Mouse (Mus musculus) forebrain, embryonic 12.5 days (tissue): ENCODE results near the gene Rap1gap2. TPM values are rescaled to one million over a fixed set of nuclear protein-coding genes. Genes with fewer than 3 reads are reported as not detected.

ENCODE experiments used
- ATAC-seq: fragments of 200-750 bp; cut with Nextera tagmentation; 2 replicates; pipeline ENCODE4 v1.8.0; 2017; ENCODE audit warnings: moderate TSS enrichment; ENCODE audit not compliant: low FRiP score
- H3K27ac ChIP-seq: fragments of 300-500 bp; sonication (generic); 2 replicates; pipeline ENCODE4 v1.5.1; 2016; ENCODE audit warnings: mild to moderate bottlenecking
- H3K27me3 ChIP-seq: fragments of 300-500 bp; sonication (generic); 2 replicates; pipeline ENCODE4 v1.6.1; 2016; ENCODE audit warnings: mild to moderate bottlenecking
- H3K36me3 ChIP-seq: fragments of 300-500 bp; sonication (generic); replicated peaks from 2 replicates; pipeline ENCODE4 v1.6.1; 2016; ENCODE audit warnings: mild to moderate bottlenecking
- H3K4me1 ChIP-seq: fragments of 300-500 bp; sonication (generic); 2 replicates; pipeline ENCODE4 v1.6.1; 2016
- H3K4me2 ChIP-seq: fragments of 300-500 bp; sonication (generic); 2 replicates; pipeline ENCODE4 v1.6.1; 2016; ENCODE audit warnings: mild to moderate bottlenecking, moderate library complexity
- H3K4me3 ChIP-seq: fragments of 300-500 bp; sonication (generic); replicated peaks from 2 replicates; pipeline ENCODE4 v1.5.1; 2016; ENCODE audit warnings: mild to moderate bottlenecking
- H3K9ac ChIP-seq: fragments of 300-500 bp; sonication (generic); 2 replicates; pipeline ENCODE4 v1.6.1; 2016; ENCODE audit warnings: mild to moderate bottlenecking
- H3K9me3 ChIP-seq: fragments of 300-500 bp; sonication (generic); 2 replicates; pipeline ENCODE4 v1.6.1; 2016
- WGBS: fragments of 180-500 bp; shearing (Covaris S2); methylation state at CpG from one replicate; pipeline ENCODE4 v1.1.7; 2016; 5-methylcytosine and 5-hydroxymethylcytosine counted together
- polyA plus RNA-seq: library from polyadenylated mRNA; unstranded; fragments of >200 nt; fragmentation: Nextera tagmentation; extraction: Ambion mirVana; gene quantifications from 2 replicates; pipeline ENCODE4 v1.2.1, GENCODE M21; 2016

Gene Rap1gap2
- polyA plus RNA-seq, 1 experiment from 2014 or later = 4.4 TPM

- peak overlapping the region; percentile 78 for H3K27ac ChIP-seq
- H3K9me3 ChIP-seq = no peaks in the 10 kb centered on the region
- 52% methylated on average over 4 of the region's 4 CpGs for WGBS
- H3K27me3 ChIP-seq = no peaks in the 10 kb centered on the region
- ATAC-seq = peak; percentile 88
- H3K4me3 ChIP-seq = no peak overlapping the region
- no peak overlapping the region for H3K9ac ChIP-seq
- H3K4me2 ChIP-seq = no peak overlapping the region
- peaks cover 24% of the 10 kb centered on the region for H3K4me1 ChIP-seq
- no peaks in the 10 kb centered on the region for H3K36me3 ChIP-seq
These were observed 201.9 kb downstream of the Rap1gap2 start for GRCm38 (mm10) chr11:74408587-74409446.

- no peak for ATAC-seq
- H3K27me3 ChIP-seq = no peaks in the 10 kb centered on the region
- no peaks in the 10 kb centered on the region for H3K36me3 ChIP-seq
- 87% methylated on average over 7 of the region's 7 CpGs for WGBS
- H3K4me1 ChIP-seq = peaks cover 17% of the 10 kb centered on the region
- H3K27ac ChIP-seq = no peak overlapping the region
- no peak overlapping the region for H3K4me2 ChIP-seq
- no peaks in the 10 kb centered on the region for H3K9me3 ChIP-seq
- no peak overlapping the region for H3K9ac ChIP-seq
- H3K4me3 ChIP-seq = no peak overlapping the region
These were observed 205.5 kb downstream of the Rap1gap2 start for GRCm38 (mm10) chr11:74405201-74405600.

DNA sequence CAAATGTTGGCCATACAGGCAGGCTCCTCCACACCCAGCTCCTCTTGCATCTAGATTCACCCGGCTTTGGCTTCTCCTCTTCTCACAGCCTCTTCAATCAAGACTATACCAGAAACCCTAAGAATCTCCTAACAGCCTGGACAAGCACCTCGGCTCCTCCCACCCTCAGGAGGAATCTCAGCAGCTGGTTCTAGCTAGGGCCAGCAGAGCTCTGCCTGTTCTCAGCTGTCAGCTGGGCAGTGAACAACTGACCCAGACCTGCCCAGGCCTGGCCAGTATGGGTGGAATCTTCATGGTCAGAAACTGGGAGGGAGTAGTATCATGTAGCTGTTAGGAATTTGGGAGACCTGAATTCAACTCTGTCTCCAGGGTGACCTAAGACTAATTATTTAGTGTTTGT lies 206.5 kb downstream of the Rap1gap2 start:
- H3K4me3 ChIP-seq = no peak overlapping the region
- ATAC-seq = no peak
- no peak overlapping the region for H3K27ac ChIP-seq
- no peak overlapping the region for H3K9ac ChIP-seq
- H3K36me3 ChIP-seq = no peaks in the 10 kb centered on the region
- H3K9me3 ChIP-seq = no peaks in the 10 kb centered on the region
- 77% methylated on average over 2 of the region's 2 CpGs for WGBS
- no peak overlapping the region for H3K4me2 ChIP-seq
- no peaks in the 10 kb centered on the region for H3K27me3 ChIP-seq
- H3K4me1 ChIP-seq = peaks cover 7% of the 10 kb centered on the region

DNA sequence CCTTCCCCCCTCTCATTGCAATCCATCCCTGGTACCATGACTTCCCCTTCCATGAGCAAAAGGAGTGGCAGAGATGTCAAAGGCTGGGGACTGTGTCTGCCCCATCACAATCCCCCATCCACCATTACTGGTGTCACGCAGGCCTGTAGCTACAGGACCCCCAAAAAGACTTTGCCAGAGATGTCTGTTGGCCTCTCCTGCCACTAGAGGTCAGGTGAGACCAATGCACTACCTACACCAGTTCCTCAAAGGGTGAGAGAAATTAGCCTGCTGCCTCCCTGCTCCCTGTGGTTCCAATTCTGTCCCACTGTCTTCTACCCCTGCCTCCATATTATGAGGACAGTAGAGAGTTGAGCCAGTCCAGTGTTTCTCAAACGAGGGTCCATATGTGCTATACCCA lies 208.6 kb downstream of the Rap1gap2 start:
- no peak for ATAC-seq
- Histone ChIP-seq H3K36me3 (no peaks in the 10 kb centered on the region), H3K4me1 (no peaks in the 10 kb centered on the region; the same call in 1 of the 2 replicates), H3K27ac (no peak overlapping the region), H3K4me2 (no peak overlapping the region), H3K4me3 (no peak overlapping the region), H3K27me3 (no peaks in the 10 kb centered on the region), H3K9me3 (no peaks in the 10 kb centered on the region), H3K9ac (no peak overlapping the region)
- 45% methylated on average over 2 of the region's 2 CpGs for WGBS

- no peak for ATAC-seq
- Histone ChIP-seq H3K4me2 (no peak overlapping the region), H3K27me3 (no peaks in the 10 kb centered on the region), H3K4me1 (peaks cover 13% of the 10 kb centered on the region), H3K27ac (no peak overlapping the region), H3K4me3 (no peak overlapping the region), H3K9ac (no peak overlapping the region), H3K9me3 (no peaks in the 10 kb centered on the region), H3K36me3 (no peaks in the 10 kb centered on the region)
- WGBS = 84% methylated on average over 18 of the region's 18 CpGs
These were observed 215.1 kb downstream of the Rap1gap2 start for GRCm38 (mm10) chr11:74395583-74395982.

DNA sequence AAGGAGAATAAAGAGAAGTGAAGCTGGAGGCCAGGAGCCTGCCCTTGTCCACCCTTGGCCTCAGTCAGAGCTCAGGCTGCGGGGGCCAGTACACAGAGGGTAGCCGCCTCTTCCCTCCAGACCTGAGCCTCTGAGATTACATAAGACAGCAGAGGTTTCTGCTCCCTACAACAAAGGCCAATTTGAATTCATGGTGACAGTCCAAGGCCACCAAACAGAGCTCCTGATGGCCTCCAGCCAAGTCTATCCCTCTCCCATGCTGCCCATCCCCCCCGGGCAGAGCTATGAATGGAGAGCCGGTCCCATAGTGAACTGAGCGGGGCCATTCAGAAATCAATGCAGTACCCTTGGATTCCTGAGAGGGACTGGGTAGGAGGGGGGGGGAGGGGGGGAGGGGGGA lies 217.2 kb downstream of the Rap1gap2 start:
- peak; percentile 81; the same call in 1 of the 2 replicates for ATAC-seq
- H3K27me3 ChIP-seq = no peaks in the 10 kb centered on the region
- H3K36me3 ChIP-seq = no peaks in the 10 kb centered on the region
- 0 out of 2 replicates have a peak overlapping the region, but pooled peaks have one; percentile 36 for H3K27ac ChIP-seq
- 51% methylated on average over 5 of the region's 5 CpGs for WGBS
- no peaks in the 10 kb centered on the region for H3K9me3 ChIP-seq
- H3K9ac ChIP-seq = no peak overlapping the region
- no peak overlapping the region for H3K4me3 ChIP-seq
- H3K4me2 ChIP-seq = no peak overlapping the region
- H3K4me1 ChIP-seq = peaks cover 13% of the 10 kb centered on the region

DNA sequence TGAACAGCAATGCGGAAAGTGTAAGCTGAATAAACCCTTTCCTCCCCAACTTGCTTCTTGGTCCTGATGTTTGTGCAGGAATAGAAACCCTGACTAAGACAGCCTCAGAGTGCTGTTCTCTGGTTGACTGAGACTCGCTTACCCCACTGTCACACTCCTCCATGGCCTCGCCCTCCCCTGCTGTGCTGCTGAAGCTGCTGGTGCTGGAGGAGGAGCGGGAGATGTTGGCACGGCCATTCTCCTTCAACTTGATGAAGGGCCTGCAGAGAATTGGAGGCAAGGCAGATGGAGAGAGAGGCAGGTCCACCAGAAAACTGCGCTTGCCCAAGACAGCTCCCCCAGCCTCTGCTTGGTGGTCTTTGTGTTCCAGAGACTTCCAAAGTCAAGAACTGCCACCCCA lies 217.8 kb downstream of the Rap1gap2 start:
- no peak overlapping the region for H3K27ac ChIP-seq
- no peak overlapping the region for H3K4me3 ChIP-seq
- no peak overlapping the region for H3K4me2 ChIP-seq
- H3K4me1 ChIP-seq = peaks cover 13% of the 10 kb centered on the region
- ATAC-seq = no peak
- H3K27me3 ChIP-seq = no peaks in the 10 kb centered on the region
- WGBS = 75% methylated on average over 6 of the region's 6 CpGs
- no peak overlapping the region for H3K9ac ChIP-seq
- H3K36me3 ChIP-seq = no peaks in the 10 kb centered on the region
- H3K9me3 ChIP-seq = no peaks in the 10 kb centered on the region

DNA sequence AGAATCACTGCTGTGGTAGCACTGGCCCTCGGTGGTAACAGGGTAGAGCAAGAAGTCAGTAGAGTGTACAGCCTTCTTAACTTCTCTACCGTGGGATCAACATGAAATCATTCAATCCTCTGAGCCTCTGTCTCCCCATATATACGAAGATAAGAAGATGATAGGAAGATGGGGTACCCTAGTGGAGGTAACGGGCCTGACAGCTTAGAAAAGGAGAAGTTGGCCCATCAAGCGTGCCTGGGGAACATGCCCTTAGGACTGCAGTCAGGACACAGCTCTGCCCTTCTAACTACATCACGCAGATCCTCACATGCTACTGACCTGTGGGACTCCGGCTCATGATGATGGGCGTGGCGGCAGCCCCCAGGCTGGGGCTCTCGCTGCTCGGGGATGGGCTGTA lies 218.8 kb downstream of the Rap1gap2 start:
- Histone ChIP-seq H3K9me3 (no peaks in the 10 kb centered on the region), H3K36me3 (no peaks in the 10 kb centered on the region), H3K27me3 (no peaks in the 10 kb centered on the region), H3K4me1 (peaks cover 13% of the 10 kb centered on the region), H3K4me2 (no peak overlapping the region), H3K4me3 (no peak overlapping the region), H3K27ac (no peak overlapping the region), H3K9ac (no peak overlapping the region)
- no peak for ATAC-seq
- 94% methylated on average over 11 of the region's 11 CpGs for WGBS

GRCm38 (mm10) chr11:74387203-74387602 lies 223.5 kb downstream of the Rap1gap2 start:
- H3K27me3 ChIP-seq = no peaks in the 10 kb centered on the region
- WGBS = 90% methylated on average over 5 of the region's 5 CpGs

DNA sequence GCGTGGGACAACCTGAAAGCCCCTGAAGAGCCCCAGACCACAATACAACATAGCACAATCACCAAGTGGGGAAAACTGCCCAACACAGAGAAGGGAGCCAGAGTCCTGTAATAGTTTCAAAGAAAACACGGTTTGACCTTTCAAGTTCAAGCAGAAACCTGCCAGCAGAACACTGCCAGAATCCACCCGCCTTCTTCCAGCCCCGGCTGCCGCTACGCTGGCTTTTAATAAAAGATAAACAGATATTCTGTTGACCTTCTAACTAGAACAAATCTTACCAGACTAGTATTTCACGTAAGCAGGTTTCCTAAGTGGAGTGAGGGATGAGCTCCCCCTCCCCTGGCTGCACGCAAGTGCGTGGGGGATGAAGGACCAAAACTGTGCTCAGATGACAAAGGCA lies 225.0 kb downstream of the Rap1gap2 start:
- H3K27ac ChIP-seq = no peak overlapping the region
- H3K4me1 ChIP-seq = no peaks in the 10 kb centered on the region
- no peaks in the 10 kb centered on the region for H3K27me3 ChIP-seq
- no peak for ATAC-seq
- H3K4me2 ChIP-seq = no peak overlapping the region
- H3K4me3 ChIP-seq = no peak overlapping the region
- no peaks in the 10 kb centered on the region for H3K36me3 ChIP-seq
- H3K9me3 ChIP-seq = no peaks in the 10 kb centered on the region
- WGBS = 76% methylated on average over 9 of the region's 9 CpGs
- no peak overlapping the region for H3K9ac ChIP-seq

More at GRCm38 (mm10) chr11:74387203-74387602, 223.5 kb downstream of the Rap1gap2 start:
- no peaks in the 10 kb centered on the region for H3K4me1 ChIP-seq
- H3K9me3 ChIP-seq = no peaks in the 10 kb centered on the region
- H3K9ac ChIP-seq = no peak overlapping the region
- H3K27ac ChIP-seq = no peak overlapping the region
- H3K4me3 ChIP-seq = no peak overlapping the region
- H3K36me3 ChIP-seq = no peaks in the 10 kb centered on the region
- ATAC-seq = no peak
- H3K4me2 ChIP-seq = no peak overlapping the region

DNA sequence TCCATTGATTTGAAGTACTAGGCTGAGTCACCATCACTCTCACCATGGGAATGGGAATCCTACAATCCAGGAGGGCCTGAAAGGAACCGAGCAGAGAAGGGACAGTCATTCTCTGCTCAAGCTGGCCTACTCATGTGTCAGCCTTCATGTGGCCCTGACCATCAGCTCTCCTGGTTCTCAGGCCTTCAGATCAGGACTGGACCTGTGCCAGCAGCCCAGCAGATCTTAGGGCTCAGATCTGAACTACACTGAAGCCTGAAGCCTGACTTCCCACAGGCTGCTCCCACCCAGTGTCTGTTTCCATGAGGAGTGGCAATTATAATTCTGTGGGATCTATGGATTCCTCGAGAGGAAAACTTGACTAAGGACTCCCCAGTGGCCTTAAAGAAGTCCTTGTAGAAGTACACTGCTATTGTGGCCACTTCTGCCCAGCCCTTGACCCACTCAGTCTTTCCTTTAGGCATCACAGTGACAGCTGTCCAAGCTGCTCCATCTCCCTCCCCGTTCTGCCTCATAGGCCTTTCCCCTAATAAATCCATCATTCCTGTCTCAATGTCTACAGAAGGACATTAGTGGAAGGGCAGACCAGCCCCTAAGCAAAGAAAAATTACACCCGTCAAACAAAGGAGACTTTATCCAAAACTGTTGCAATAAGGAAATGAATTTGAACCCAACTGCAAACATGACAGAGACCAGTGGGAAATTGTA lies 231.4 kb downstream of the Rap1gap2 start:
- H3K36me3 ChIP-seq = no peaks in the 10 kb centered on the region
- no peak overlapping the region for H3K27ac ChIP-seq
- no peak overlapping the region for H3K4me2 ChIP-seq
- no peak overlapping the region for H3K9ac ChIP-seq
- H3K27me3 ChIP-seq = no peaks in the 10 kb centered on the region
- WGBS = 76% methylated on average over 4 of the region's 4 CpGs
- no peak for ATAC-seq
- no peaks in the 10 kb centered on the region for H3K9me3 ChIP-seq
- no peaks in the 10 kb centered on the region for H3K4me1 ChIP-seq
- H3K4me3 ChIP-seq = no peak overlapping the region

DNA sequence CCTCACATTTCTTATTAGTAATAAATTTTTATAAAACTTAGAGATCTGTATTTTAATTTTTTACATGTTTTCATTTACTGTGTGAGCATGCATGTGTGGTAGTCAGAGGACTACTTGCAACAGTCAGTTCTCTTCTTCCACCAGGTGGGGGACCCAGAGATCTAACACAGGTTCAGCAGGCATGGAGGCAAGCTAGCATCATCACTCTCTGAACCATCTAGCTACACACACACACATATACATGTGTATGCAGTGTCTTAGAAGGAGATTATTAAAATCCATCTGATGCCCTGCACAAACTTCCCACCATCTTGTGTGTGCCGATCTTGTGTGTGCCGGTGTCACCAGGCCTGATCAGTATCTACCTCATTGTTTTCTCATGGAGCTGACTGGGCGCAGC lies 233.9 kb downstream of the Rap1gap2 start:
- peak; percentile 76 for ATAC-seq
- Histone ChIP-seq H3K4me3 (no peak overlapping the region), H3K36me3 (no peaks in the 10 kb centered on the region), H3K4me2 (no peak overlapping the region), H3K27me3 (no peaks in the 10 kb centered on the region), H3K27ac (no peak overlapping the region), H3K9me3 (no peaks in the 10 kb centered on the region), H3K9ac (no peak overlapping the region), H3K4me1 (no peaks in the 10 kb centered on the region)
- 77% methylated on average over 3 of the region's 3 CpGs for WGBS
